ENCODE assay signal across 9 mouse cellular contexts in the genomic region with DNA sequence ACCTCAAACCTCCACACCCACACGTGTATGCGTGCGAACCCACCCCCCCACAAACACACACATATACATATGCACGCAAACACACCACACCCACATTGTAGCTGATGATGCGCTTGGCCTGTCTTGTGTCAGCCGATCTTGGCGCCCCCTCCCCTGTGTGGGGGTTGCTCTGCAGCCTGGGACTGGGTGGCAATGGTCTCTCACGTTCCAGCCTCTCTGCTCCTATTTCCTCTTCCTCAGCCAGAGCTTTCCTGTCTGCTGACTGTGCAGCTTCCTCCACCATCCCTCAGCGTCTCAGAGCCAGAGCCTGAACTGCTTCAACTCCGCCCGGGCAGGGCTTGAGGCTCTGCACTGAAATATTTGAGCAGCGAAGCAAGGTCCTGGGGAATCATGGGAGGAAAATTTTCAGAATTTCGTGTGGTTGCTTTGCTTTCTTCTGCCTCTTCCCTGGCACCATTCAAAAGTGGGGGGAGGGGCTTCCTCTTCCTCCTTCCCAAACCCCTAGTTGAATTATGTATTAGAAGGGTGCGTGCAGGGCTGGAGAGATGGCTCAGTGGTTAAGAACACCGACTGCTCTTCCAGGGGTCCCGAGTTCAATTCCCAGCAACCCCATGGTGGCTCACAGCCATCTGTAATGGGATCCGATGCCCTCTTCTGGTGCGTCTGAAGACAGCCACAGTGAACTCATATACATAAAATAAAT. TPM values are rescaled to one million over a fixed set of nuclear protein-coding genes. Genes with fewer than 3 reads are reported as not detected.
DNase-seq lines count a peak whose midpoint lies in the region; ATAC-seq lines count a peak whose summit lies in the region.
"Had no signal": no experiment of that assay in that cellular context is flagged by ENCODE, and none has a peak within 500 bp of the region (broad histone marks: within the 10 kb centered on the region; RNA-seq: fewer than 3 reads in every experiment).

No protein-coding gene starts in this region.

- WGBS in hindbrain, embryonic 14.5 days: 87% methylated on average over 18 of the region's 18 CpGs

- DNase-seq in gastrocnemius, postnatal 25 days: peak; percentile 9
- no peak for DNase-seq in gastrocnemius, adult 18-20 months (ENCODE audit: low spot score)
- peak; percentile 28 for DNase-seq in T-cell, adult 2 months (ENCODE audit: low spot score)
- DNase-seq in induced T-regulatory cell, adult 2 months (ENCODE audit: low read depth): peak; percentile 53
- peak; percentile 28 for DNase-seq in lung, postnatal 25 days (ENCODE audit: low spot score)
- DNase-seq in yolk sac, embryonic 10.5 days (ENCODE audit: low spot score): no peak
- DNase-seq in frontal cortex, postnatal 25 days (ENCODE audit: low spot score in 2 of 2): no peak
- no peak for DNase-seq in hindbrain, embryonic 14.5 days (ENCODE audit: low spot score)
- DNase-seq: right cerebral cortex, postnatal 25 days had no signal

- H3K9me3 ChIP-seq in hindbrain, embryonic 14.5 days (ENCODE audit: control insufficient read depth, low read length): no peaks in the 10 kb centered on the region

- H3K4me1 ChIP-seq in hindbrain, embryonic 14.5 days (replicated peaks; ENCODE audit: control insufficient read depth, insufficient read depth, low read length): no peaks in the 10 kb centered on the region

- no peaks in the 10 kb centered on the region for H3K27me3 ChIP-seq in hindbrain, embryonic 14.5 days (ENCODE audit: control insufficient read depth, insufficient read depth, low read length)

- no peak overlapping the region for H3K9ac ChIP-seq in hindbrain, embryonic 14.5 days

- no peaks in the 10 kb centered on the region for H3K36me3 ChIP-seq in hindbrain, embryonic 14.5 days (replicated peaks; ENCODE audit: control insufficient read depth, insufficient read depth)

- H3K27ac ChIP-seq in hindbrain, embryonic 14.5 days: no peak overlapping the region

- no peak for ATAC-seq in hindbrain, embryonic 14.5 days (ENCODE audit: low FRiP score)

- H3K4me2 ChIP-seq in hindbrain, embryonic 14.5 days (replicated peaks): no peak overlapping the region

- no peak overlapping the region for H3K4me3 ChIP-seq in hindbrain, embryonic 14.5 days (replicated peaks; ENCODE audit: low read length)

RNA-seq across cellular contexts. Expression of a gene that starts 28.1 kb away (rescaled TPM):
- 100 to 1,000 TPM; 102 to 106 TPM for total RNA-seq in gastrocnemius, postnatal 25 days (2021)
- 100 to 1,000 TPM; 102 to 112 TPM for total RNA-seq in gastrocnemius, adult 18-20 months (2021)
- 126 TPM in 2 replicates for polyA plus RNA-seq in hindbrain, embryonic 14.5 days (2014; fragmentation: Nextera tagmentation; extraction: Ambion mirVana)

Comparison
In these comparisons a context has a peak if more than half of its experiments do, and no peak if none do; other contexts are left out.
1. DNase-seq: peak in gastrocnemius, postnatal 25 days (single experiment), T-cell, adult 2 months (single experiment), induced T-regulatory cell, adult 2 months (single experiment) and lung, postnatal 25 days (single experiment); none in gastrocnemius, adult 18-20 months (single experiment), yolk sac, embryonic 10.5 days (single experiment), frontal cortex, postnatal 25 days (0 of 2) and hindbrain, embryonic 14.5 days (single experiment).